Mouse (Mus musculus) thymus, postnatal 25 days (tissue): Measurements from ENCODE around the gene Serpinh1.

Source experiments
- DNase-seq: peaks from one replicate; pipeline ENCODE4 v3.0.0; 2022

Serpinh1 gene

GRCm38 (mm10) chr7:99366716-99367115 is 13.7 kb upstream of the Serpinh1 start:
- no peak for DNase-seq

GRCm38 (mm10) chr7:99365069-99365468 is 12.0 kb upstream of the Serpinh1 start:
- DNase-seq = peak; percentile 34

- no peak for DNase-seq
Observed at GRCm38 (mm10) chr7:99362137-99362536, 9.1 kb upstream of the Serpinh1 start.

- DNase-seq = no peak
Observed at GRCm38 (mm10) chr7:99360803-99361414, 7.9 kb upstream of the Serpinh1 start.

GRCm38 (mm10) chr7:99360021-99360802 is 7.2 kb upstream of the Serpinh1 start:
- DNase-seq = peak; percentile 14

- no peak for DNase-seq
Observed at GRCm38 (mm10) chr7:99358371-99358770, 5.3 kb upstream of the Serpinh1 start.

GRCm38 (mm10) chr7:99357201-99357600 is 4.2 kb upstream of the Serpinh1 start:
- no peak for DNase-seq

GRCm38 (mm10) chr7:99356244-99356930 is 3.3 kb upstream of the Serpinh1 start:
- no peak for DNase-seq

GRCm38 (mm10) chr7:99355731-99356131 is 2.7 kb upstream of the Serpinh1 start:
- DNase-seq = no peak

GRCm38 (mm10) chr7:99351802-99352517 is 1.1 kb downstream of the Serpinh1 start:
- DNase-seq = no peak

- no peak for DNase-seq
Observed at GRCm38 (mm10) chr7:99351104-99351801, 1.8 kb downstream of the Serpinh1 start.

GRCm38 (mm10) chr7:99349782-99350720 is 3.0 kb downstream of the Serpinh1 start:
- no peak for DNase-seq

GRCm38 (mm10) chr7:99348883-99349282 is 4.2 kb downstream of the Serpinh1 start:
- no peak for DNase-seq

GRCm38 (mm10) chr7:99347268-99347667 is 5.8 kb downstream of the Serpinh1 start:
- DNase-seq = no peak

GRCm38 (mm10) chr7:99343577-99343976 is 9.5 kb downstream of the Serpinh1 start:
- no peak for DNase-seq

GRCm38 (mm10) chr7:99340736-99341135 is 12.3 kb downstream of the Serpinh1 start:
- DNase-seq = no peak

GRCm38 (mm10) chr7:99332774-99333480 is 20.1 kb downstream of the Serpinh1 start:
- peak; percentile 66 for DNase-seq

GRCm38 (mm10) chr7:99330012-99330411 is 23.0 kb downstream of the Serpinh1 start:
- DNase-seq = no peak

- no peak for DNase-seq
Observed at GRCm38 (mm10) chr7:99328847-99329246, 24.2 kb downstream of the Serpinh1 start.

- DNase-seq = no peak
Observed at GRCm38 (mm10) chr7:99326128-99326527, 26.9 kb downstream of the Serpinh1 start.

- DNase-seq = no peak
Observed at GRCm38 (mm10) chr7:99324810-99325209, 28.2 kb downstream of the Serpinh1 start.
